Mouse (Mus musculus): ENCODE data around the gene Usp46. TPM values are rescaled to one million over a fixed set of nuclear protein-coding genes. Genes with fewer than 3 reads are reported as not detected.

Gene Usp46
- polyA plus RNA-seq, 1 experiment from 2014 or later = 49.4 TPM

Other genes with a start within 250 kb of the Usp46 start
- gene Rasl11b, start 126.9 kb upstream of the Usp46 start, polyA plus RNA-seq (2014; fragmentation: Nextera tagmentation; extraction: Ambion mirVana) = 11.4 and 13.6 TPM in 2 replicates

Data from midbrain, embryonic 14.5 days (tissue).